Mouse (Mus musculus) embryonic facial prominence, embryonic 11.5 days (tissue): ENCODE data around the gene Ngly1. TPM values are rescaled to one million over a fixed set of nuclear protein-coding genes. Genes with fewer than 3 reads are reported as not detected.

ENCODE experiments used
- ATAC-seq: fragments of 200-750 bp; cut with Nextera tagmentation; replicated peaks from 2 replicates; pipeline ENCODE4 v1.8.0; 2017; ENCODE audit warnings: low read depth; ENCODE audit not compliant: insufficient number of reproducible peaks, low FRiP score, low TSS enrichment
- DNase-seq: peaks from one replicate; pipeline ENCODE4 v3.0.0-alpha.2; 2015; ENCODE audit warnings: low spot score
- H3K27ac ChIP-seq: fragments of 300-500 bp; sonication (generic); replicated peaks from 2 replicates; pipeline ENCODE4 v1.5.1; 2014; ENCODE audit warnings: mild to moderate bottlenecking, low read depth, low read length, control low read depth
- H3K27me3 ChIP-seq: fragments of 300-500 bp; sonication (generic); 2 replicates; pipeline ENCODE4 v1.6.1; 2014; ENCODE audit warnings: mild to moderate bottlenecking, low read length, moderate library complexity, mixed read lengths; ENCODE audit not compliant: control insufficient read depth, insufficient read depth
- H3K36me3 ChIP-seq: fragments of 300-500 bp; sonication (generic); replicated peaks from 2 replicates; pipeline ENCODE4 v1.6.1; 2014; ENCODE audit warnings: low read depth, mild to moderate bottlenecking, low read length, moderate library complexity, mixed read lengths; ENCODE audit not compliant: control insufficient read depth, insufficient read depth
- H3K4me1 ChIP-seq: fragments of 300-500 bp; sonication (generic); 2 replicates; pipeline ENCODE4 v1.6.1; 2014; ENCODE audit warnings: low read length, mixed read lengths; ENCODE audit not compliant: control insufficient read depth, insufficient read depth
- H3K4me2 ChIP-seq: fragments of 300-500 bp; sonication (generic); 2 replicates; pipeline ENCODE4 v1.6.1; 2014; ENCODE audit warnings: low read depth, mild to moderate bottlenecking, control low read depth, low read length, moderate library complexity
- H3K4me3 ChIP-seq: fragments of 300-500 bp; sonication (generic); 2 replicates; pipeline ENCODE4 v1.5.1; 2014; ENCODE audit warnings: low read depth, low read length, control low read depth
- H3K9ac ChIP-seq: fragments of 300-500 bp; sonication (generic); replicated peaks from 2 replicates; pipeline ENCODE4 v1.6.1; 2014; ENCODE audit warnings: mild to moderate bottlenecking, control low read depth, low read length
- H3K9me3 ChIP-seq: fragments of 300-500 bp; sonication (generic); replicated peaks from 2 replicates; pipeline ENCODE4 v1.6.1; 2016; ENCODE audit warnings: mild to moderate bottlenecking, low read length, inconsistent platforms, mixed read lengths; ENCODE audit not compliant: control insufficient read depth
- WGBS: fragments of 180-500 bp; shearing (Covaris S2); extraction: QIAGEN DNeasy Blood & Tissue Kit; methylation state at CpG from one replicate; pipeline ENCODE4 v1.1.7; 2014; 5-methylcytosine and 5-hydroxymethylcytosine counted together
- polyA plus RNA-seq: library from polyadenylated mRNA; unstranded; fragments of >200 nt; fragmentation: Nextera tagmentation; extraction: Ambion mirVana; gene quantifications from 2 replicates; pipeline ENCODE4 v1.2.1, GENCODE M21; 2014

Gene Ngly1
- polyA plus RNA-seq, 1 experiment from 2014 or later = 31.0 TPM

GRCm38 (mm10) chr14:16269776-16270175 is 20.7 kb downstream of the Ngly1 start:
- Histone ChIP-seq H3K27ac (no peak overlapping the region), H3K36me3 (no peaks in the 10 kb centered on the region; the same call in 1 of the 2 replicates), H3K4me2 (no peak overlapping the region), H3K27me3 (no peaks in the 10 kb centered on the region), H3K4me1 (no peaks in the 10 kb centered on the region), H3K9ac (no peak overlapping the region), H3K4me3 (no peak overlapping the region), H3K9me3 (no peaks in the 10 kb centered on the region)
- 85% methylated on average over 2 of the region's 2 CpGs for WGBS
- no peak for ATAC-seq
- DNase-seq = no peak

- Histone ChIP-seq H3K4me1 (no peaks in the 10 kb centered on the region), H3K36me3 (no peaks in the 10 kb centered on the region; the same call in 1 of the 2 replicates), H3K4me3 (no peak overlapping the region), H3K9me3 (no peaks in the 10 kb centered on the region), H3K27me3 (no peaks in the 10 kb centered on the region), H3K9ac (no peak overlapping the region), H3K4me2 (no peak overlapping the region), H3K27ac (no peak overlapping the region)
- DNase-seq (no peak), ATAC-seq (no peak)
- 89% methylated on average over 3 of the region's 3 CpGs for WGBS
Measured at GRCm38 (mm10) chr14:16273677-16274076, 24.6 kb downstream of the Ngly1 start.

- H3K27ac ChIP-seq = no peak overlapping the region
- ATAC-seq (no peak), DNase-seq (no peak)
- H3K9ac ChIP-seq = no peak overlapping the region
- WGBS = 83% methylated on average over 4 of the region's 4 CpGs
- H3K4me1 ChIP-seq = no peaks in the 10 kb centered on the region
- no peak overlapping the region for H3K4me2 ChIP-seq
- no peak overlapping the region for H3K4me3 ChIP-seq
- no peaks in the 10 kb centered on the region for H3K36me3 ChIP-seq
- H3K9me3 ChIP-seq = no peaks in the 10 kb centered on the region
- H3K27me3 ChIP-seq = no peaks in the 10 kb centered on the region
Measured at GRCm38 (mm10) chr14:16279196-16279595, 30.1 kb downstream of the Ngly1 start.

GRCm38 (mm10) chr14:16283966-16284365 is 34.9 kb downstream of the Ngly1 start:
- 73% methylated on average over 4 of the region's 4 CpGs for WGBS

GRCm38 (mm10) chr14:16292371-16292770 is 43.3 kb downstream of the Ngly1 start:
- Histone ChIP-seq H3K27me3 (no peaks in the 10 kb centered on the region), H3K9ac (no peak overlapping the region), H3K4me1 (no peaks in the 10 kb centered on the region), H3K4me3 (no peak overlapping the region), H3K27ac (no peak overlapping the region), H3K4me2 (no peak overlapping the region), H3K36me3 (no peaks in the 10 kb centered on the region), H3K9me3 (no peaks in the 10 kb centered on the region)
- ATAC-seq (no peak), DNase-seq (no peak)
- WGBS = 43% methylated on average over 1 of the region's 1 CpGs

More at GRCm38 (mm10) chr14:16283966-16284365, 34.9 kb downstream of the Ngly1 start:
- Histone ChIP-seq H3K9me3 (no peaks in the 10 kb centered on the region), H3K36me3 (no peaks in the 10 kb centered on the region), H3K4me2 (no peak overlapping the region), H3K9ac (no peak overlapping the region), H3K27me3 (no peaks in the 10 kb centered on the region), H3K4me3 (no peak overlapping the region), H3K4me1 (no peaks in the 10 kb centered on the region), H3K27ac (no peak overlapping the region)
- DNase-seq = no peak
- no peak for ATAC-seq

GRCm38 (mm10) chr14:16293015-16293414 is 43.9 kb downstream of the Ngly1 start:
- Histone ChIP-seq H3K36me3 (no peaks in the 10 kb centered on the region), H3K27me3 (no peaks in the 10 kb centered on the region), H3K4me3 (no peak overlapping the region), H3K4me2 (no peak overlapping the region), H3K4me1 (no peaks in the 10 kb centered on the region), H3K9ac (no peak overlapping the region), H3K27ac (no peak overlapping the region), H3K9me3 (no peaks in the 10 kb centered on the region)
- DNase-seq = no peak
- no peak for ATAC-seq

GRCm38 (mm10) chr14:16293921-16294320 is 44.8 kb downstream of the Ngly1 start:
- Histone ChIP-seq H3K36me3 (no peaks in the 10 kb centered on the region), H3K4me2 (no peak overlapping the region), H3K27me3 (no peaks in the 10 kb centered on the region), H3K4me1 (no peaks in the 10 kb centered on the region), H3K4me3 (no peak overlapping the region), H3K27ac (no peak overlapping the region), H3K9me3 (no peaks in the 10 kb centered on the region), H3K9ac (no peak overlapping the region)
- 79% methylated on average over 1 of the region's 1 CpGs for WGBS
- ATAC-seq (no peak), DNase-seq (no peak)

GRCm38 (mm10) chr14:16296816-16297468 is 47.9 kb downstream of the Ngly1 start:
- H3K4me2 ChIP-seq = no peak overlapping the region
- no peak overlapping the region for H3K4me3 ChIP-seq
- no peak overlapping the region for H3K27ac ChIP-seq
- no peak overlapping the region for H3K9ac ChIP-seq
- WGBS = 68% methylated on average over 2 of the region's 2 CpGs
- no peaks in the 10 kb centered on the region for H3K27me3 ChIP-seq
- ATAC-seq (no peak), DNase-seq (no peak)
- H3K4me1 ChIP-seq = no peaks in the 10 kb centered on the region
- H3K9me3 ChIP-seq = no peaks in the 10 kb centered on the region
- no peaks in the 10 kb centered on the region for H3K36me3 ChIP-seq
